Mouse (Mus musculus) liver, adult 2 months (tissue): ENCODE data around the gene Atoh8.

Source experiments
- CTCF ChIP-seq: fragments of 200-500 bp; IDR thresholded peaks from 2 replicates; pipeline ENCODE4 v1.5.1; 2011; ENCODE audit warnings: low read depth, low read length, control low read depth
- POLR2A ChIP-seq: fragments of 200-500 bp; IDR thresholded peaks from 2 replicates; pipeline ENCODE4 v1.6.1; 2011; ENCODE audit warnings: low read length, control low read depth; ENCODE audit not compliant: insufficient read depth; ENCODE audit errors: extremely low read depth

DNA sequence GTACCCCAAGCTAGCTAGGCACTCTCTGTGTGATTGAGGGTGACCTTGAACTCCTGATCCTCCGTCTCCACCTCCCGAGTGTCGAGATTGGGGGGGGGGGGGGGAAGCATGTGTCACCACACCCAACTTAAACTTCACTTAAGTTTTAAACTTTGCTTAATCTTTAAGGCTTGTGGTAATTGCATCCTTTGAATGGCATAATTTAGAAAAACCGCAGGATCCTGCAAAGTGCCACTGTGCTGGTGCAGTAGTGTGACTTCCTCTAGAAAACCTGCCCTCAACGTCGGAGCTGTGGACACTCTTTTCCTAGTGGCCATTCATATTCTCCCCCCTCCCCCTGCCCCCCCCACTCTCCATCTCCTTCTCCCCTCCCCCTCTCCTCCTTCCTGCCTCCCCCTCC is 45.3 kb downstream of the Atoh8 start:
- no peak for TF ChIP-seq CTCF
- TF ChIP-seq POLR2A: no peak
